Mouse (Mus musculus): Measurements from ENCODE around the gene Foxl1. TPM values are rescaled to one million over a fixed set of nuclear protein-coding genes. Genes with fewer than 3 reads are reported as not detected.

The Foxl1 gene
- polyA plus RNA-seq, 1 experiment from 2014 or later = not detected

DNA sequence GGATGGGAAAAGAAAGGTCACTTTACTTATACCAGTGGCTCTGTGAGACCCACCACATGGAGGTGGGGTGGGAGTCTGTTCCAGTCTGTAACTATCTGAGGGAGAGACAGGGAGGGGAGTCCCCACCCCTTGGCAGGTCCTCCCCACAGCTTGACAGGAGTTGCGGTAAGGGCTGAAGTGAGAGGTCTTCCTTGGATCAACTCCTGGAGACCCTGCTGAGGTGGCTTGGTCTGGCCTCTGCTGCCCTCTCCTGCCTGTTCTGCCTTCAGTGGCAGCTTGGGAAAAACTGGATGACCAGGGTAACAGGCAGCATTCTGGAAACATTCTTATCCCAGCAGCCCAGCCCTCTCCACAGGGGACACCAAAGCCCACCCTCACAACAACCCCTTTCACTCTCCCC, 37.0 kb upstream of the Foxl1 start:
- no peak for ATAC-seq (ENCODE audit: low read depth)
- no peak overlapping the region for H3K27ac ChIP-seq (ENCODE audit: low read depth, low read length)
- no peaks in the 10 kb centered on the region for H3K36me3 ChIP-seq (ENCODE audit: control insufficient read depth, insufficient read depth, low read length)
- H3K9me3 ChIP-seq (ENCODE audit: control insufficient read depth, low read length) = no peaks in the 10 kb centered on the region
- peaks cover 67% of the 10 kb centered on the region for H3K27me3 ChIP-seq (ENCODE audit: control insufficient read depth, insufficient read depth, low read length)
- H3K4me2 ChIP-seq (ENCODE audit: low read depth, low read length) = no peak overlapping the region
- H3K9ac ChIP-seq (replicated peaks; ENCODE audit: low read depth, low read length) = no peak overlapping the region
- no peaks in the 10 kb centered on the region for H3K4me1 ChIP-seq (ENCODE audit: control insufficient read depth, insufficient read depth, low read length)
- 0% methylated on average over 1 of the region's 1 CpGs for WGBS
- H3K4me3 ChIP-seq (ENCODE audit: low read depth, low read length) = no peak overlapping the region

DNA sequence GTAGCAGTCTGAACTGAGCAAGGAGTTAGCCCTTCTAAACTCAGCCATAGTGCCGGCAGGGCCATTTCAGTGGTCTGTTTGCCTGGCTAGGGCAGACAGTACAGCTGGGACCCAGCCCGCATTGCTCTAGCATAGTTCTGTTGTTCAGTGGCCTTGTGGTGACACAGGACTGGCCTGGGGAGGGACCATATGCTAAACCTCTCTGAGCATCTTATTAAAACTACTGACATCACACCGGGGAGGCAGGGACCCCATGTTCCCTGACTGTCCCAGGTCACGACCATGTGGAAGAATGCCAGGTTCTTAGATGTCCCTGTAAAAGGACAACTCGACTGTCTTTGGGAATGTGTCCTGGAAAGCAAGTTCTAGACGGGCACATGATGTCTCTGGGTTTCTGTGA, 35.6 kb upstream of the Foxl1 start:
- Histone ChIP-seq H3K27ac (ENCODE audit: low read depth, low read length) (no peak overlapping the region), H3K4me3 (ENCODE audit: low read depth, low read length) (no peak overlapping the region), H3K9me3 (ENCODE audit: control insufficient read depth, low read length) (no peaks in the 10 kb centered on the region), H3K36me3 (ENCODE audit: control insufficient read depth, insufficient read depth, low read length) (peaks cover 1% of the 10 kb centered on the region; the same call in 1 of the 2 replicates), H3K4me1 (ENCODE audit: control insufficient read depth, insufficient read depth, low read length) (no peaks in the 10 kb centered on the region), H3K9ac (replicated peaks; ENCODE audit: low read depth, low read length) (no peak overlapping the region), H3K27me3 (ENCODE audit: control insufficient read depth, insufficient read depth, low read length) (peaks cover 52% of the 10 kb centered on the region), H3K4me2 (ENCODE audit: low read depth, low read length) (no peak overlapping the region)
- whole genome bisulfite sequencing = 36% methylated on average over 6 of the region's 6 CpGs
- ATAC-seq (ENCODE audit: low read depth) = peak; percentile 28; the same call in 1 of the 2 replicates

DNA sequence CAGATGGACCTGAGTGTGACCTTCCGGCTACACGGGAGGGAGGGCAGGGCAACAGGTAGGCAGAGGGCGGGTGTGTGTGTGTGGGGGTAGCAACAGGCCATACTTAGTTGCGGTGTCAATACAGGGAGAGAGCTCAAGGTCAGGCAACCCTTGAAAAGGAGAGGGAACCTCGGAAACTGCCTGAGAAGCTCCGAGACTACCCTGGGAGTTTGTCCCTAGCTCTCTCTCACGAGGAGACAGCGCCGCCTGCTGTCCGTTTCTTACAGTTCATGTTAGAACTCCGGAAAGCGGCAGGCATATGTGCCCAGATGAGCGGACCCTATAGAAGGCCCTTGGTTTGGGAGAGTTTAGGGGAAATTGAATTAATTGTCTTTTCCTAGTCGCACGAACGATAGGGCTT, 35.1 kb upstream of the Foxl1 start:
- Histone ChIP-seq H3K9me3 (ENCODE audit: control insufficient read depth, low read length) (no peaks in the 10 kb centered on the region), H3K27me3 (ENCODE audit: control insufficient read depth, insufficient read depth, low read length) (peaks cover 48% of the 10 kb centered on the region), H3K9ac (replicated peaks; ENCODE audit: low read depth, low read length) (no peak overlapping the region), H3K4me2 (ENCODE audit: low read depth, low read length) (no peak overlapping the region), H3K4me3 (ENCODE audit: low read depth, low read length) (no peak overlapping the region), H3K27ac (ENCODE audit: low read depth, low read length) (no peak overlapping the region), H3K36me3 (ENCODE audit: control insufficient read depth, insufficient read depth, low read length) (peaks cover 6% of the 10 kb centered on the region; the same call in 1 of the 2 replicates), H3K4me1 (ENCODE audit: control insufficient read depth, insufficient read depth, low read length) (no peaks in the 10 kb centered on the region)
- ATAC-seq (ENCODE audit: low read depth) = peak; percentile 41
- 3% methylated on average over 16 of the region's 16 CpGs for WGBS

DNA sequence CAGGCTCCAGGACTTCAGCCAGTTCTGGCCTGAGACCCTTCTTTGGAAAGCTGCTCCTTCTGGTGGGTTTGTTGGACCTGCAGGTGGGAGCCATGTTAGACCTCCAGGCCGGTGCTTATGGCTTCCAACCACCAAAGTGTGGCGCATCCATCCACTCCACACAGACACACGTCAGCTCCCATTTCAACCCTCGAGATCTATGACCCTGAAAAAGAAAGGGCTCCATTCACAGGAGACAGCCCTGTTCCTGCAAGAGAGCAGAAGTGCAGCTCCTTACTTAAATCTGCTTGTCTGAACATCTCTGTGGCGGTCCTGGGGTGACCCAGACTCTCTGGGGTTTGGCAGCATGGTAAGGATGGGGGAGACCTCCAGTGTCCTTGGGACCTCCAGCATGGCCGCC, 34.2 kb upstream of the Foxl1 start:
- no peak for ATAC-seq (ENCODE audit: low read depth)
- no peak overlapping the region for H3K9ac ChIP-seq (replicated peaks; ENCODE audit: low read depth, low read length)
- WGBS = 56% methylated on average over 6 of the region's 6 CpGs
- H3K27me3 ChIP-seq (ENCODE audit: control insufficient read depth, insufficient read depth, low read length) = peaks cover 43% of the 10 kb centered on the region
- H3K4me1 ChIP-seq (ENCODE audit: control insufficient read depth, insufficient read depth, low read length) = no peaks in the 10 kb centered on the region
- H3K36me3 ChIP-seq (ENCODE audit: control insufficient read depth, insufficient read depth, low read length) = peaks cover 6% of the 10 kb centered on the region; the same call in 1 of the 2 replicates
- no peaks in the 10 kb centered on the region for H3K9me3 ChIP-seq (ENCODE audit: control insufficient read depth, low read length)
- H3K27ac ChIP-seq (ENCODE audit: low read depth, low read length) = no peak overlapping the region
- H3K4me3 ChIP-seq (ENCODE audit: low read depth, low read length) = no peak overlapping the region
- H3K4me2 ChIP-seq (ENCODE audit: low read depth, low read length) = no peak overlapping the region

DNA sequence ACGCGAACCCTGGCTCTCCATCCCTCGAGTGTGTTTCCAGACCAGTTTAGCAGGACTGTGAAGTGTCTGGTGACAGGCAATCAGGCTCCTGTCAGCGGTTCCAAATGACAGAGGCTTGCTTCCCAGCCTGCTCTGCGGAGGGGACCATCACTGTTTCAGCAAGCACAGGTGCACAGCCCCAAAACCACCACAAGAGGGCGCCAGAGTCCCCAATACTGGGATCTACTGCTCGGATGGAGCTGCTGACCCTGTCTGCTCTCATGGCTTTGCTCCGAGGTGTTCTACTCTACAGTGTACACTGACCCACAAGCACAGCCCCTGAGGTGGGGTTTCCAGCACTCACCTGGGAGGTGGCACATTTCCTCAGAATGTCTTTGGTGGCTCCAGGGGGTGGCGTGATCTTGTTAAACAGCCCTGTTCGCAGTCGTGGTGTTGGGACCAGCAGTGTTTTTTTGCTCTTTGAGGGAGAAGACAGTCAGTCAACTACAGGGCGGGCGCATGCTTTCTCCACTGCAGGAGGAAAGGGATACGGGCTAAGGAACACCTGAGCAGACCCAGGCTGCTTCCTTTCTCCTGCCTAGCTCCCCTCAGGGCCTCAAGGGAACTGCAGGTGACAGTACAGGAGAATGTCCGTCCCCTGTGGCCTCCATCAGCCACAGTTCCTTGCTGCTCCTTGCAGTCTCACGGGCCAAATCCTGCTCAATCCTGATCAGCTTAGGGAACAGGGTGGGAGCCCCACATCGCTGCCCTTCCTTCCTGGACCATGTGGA, 23.5 kb upstream of the Foxl1 start:
- Histone ChIP-seq H3K27me3 (ENCODE audit: control insufficient read depth, insufficient read depth, low read length) (no peaks in the 10 kb centered on the region), H3K9me3 (ENCODE audit: control insufficient read depth, low read length) (no peaks in the 10 kb centered on the region), H3K27ac (ENCODE audit: low read depth, low read length) (no peak overlapping the region), H3K36me3 (ENCODE audit: control insufficient read depth, insufficient read depth, low read length) (peaks cover 23% of the 10 kb centered on the region), H3K4me3 (ENCODE audit: low read depth, low read length) (no peak overlapping the region), H3K4me1 (ENCODE audit: control insufficient read depth, insufficient read depth, low read length) (0 out of 2 replicates have a peak, but pooled peaks cover 5% of the 10 kb centered on the region), H3K9ac (replicated peaks; ENCODE audit: low read depth, low read length) (no peak overlapping the region), H3K4me2 (ENCODE audit: low read depth, low read length) (no peak overlapping the region)
- WGBS = 52% methylated on average over 17 of the region's 17 CpGs
- peak; percentile 18; the same call in 1 of the 2 replicates for ATAC-seq (ENCODE audit: low read depth)

DNA sequence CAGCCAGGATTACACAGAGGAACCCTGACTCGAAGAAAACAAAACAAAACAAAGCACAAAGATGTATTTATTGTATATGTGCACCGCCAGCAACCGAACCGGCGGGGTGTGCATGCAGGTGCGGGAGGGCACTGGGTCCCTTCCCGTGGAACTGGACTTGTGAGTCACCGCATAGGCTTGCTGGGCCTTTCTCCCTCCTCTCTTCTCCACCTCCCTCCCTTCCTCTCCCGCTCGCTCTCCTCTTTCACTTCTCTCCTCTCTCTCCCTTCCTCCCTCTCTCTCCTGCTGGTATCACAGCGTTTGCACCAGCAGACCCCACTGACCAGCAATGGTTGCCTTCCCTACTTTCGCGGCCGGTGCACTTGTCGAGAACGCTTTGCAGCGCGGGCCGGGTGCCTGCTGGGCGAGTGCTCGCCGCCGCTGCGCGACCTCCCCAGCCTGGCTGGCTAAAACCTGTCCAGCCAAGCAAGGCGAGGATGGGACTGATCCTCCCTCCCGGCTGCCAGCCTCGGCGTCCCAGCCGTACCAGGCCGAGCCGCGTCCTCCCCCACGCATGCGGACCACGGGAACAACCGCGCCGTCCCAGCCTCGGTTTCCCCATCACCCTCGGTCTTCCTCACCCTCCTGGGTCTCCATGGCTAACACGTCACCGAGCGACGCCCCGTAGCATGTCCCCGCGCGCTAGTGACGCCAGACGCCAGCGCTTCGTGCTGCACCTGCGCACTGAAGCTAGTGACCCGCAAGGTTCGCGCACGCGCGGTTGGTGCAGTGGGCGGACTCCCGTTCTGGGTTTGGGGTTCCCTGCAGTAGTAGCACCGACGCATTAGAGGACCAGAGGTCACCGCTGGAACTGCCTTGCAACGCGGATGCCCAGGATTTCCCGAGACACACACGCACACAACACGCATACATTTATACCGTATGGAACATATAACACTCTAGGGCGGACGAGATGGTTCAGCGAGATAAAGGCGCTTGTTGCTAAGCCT, 19.8 kb upstream of the Foxl1 start, which contains the start of gene Mthfsd:
TSS of gene Mthfsd (minus strand) at position 725 of the 989 bp plus-strand sequence.
- ATAC-seq (ENCODE audit: low read depth) = peak; percentile 93
- no peaks in the 10 kb centered on the region for H3K9me3 ChIP-seq (ENCODE audit: control insufficient read depth, low read length)
- 2% methylated on average over 75 of the region's 75 CpGs for WGBS
- H3K27me3 ChIP-seq (ENCODE audit: control insufficient read depth, insufficient read depth, low read length) = peaks cover 3% of the 10 kb centered on the region; the same call in 1 of the 2 replicates
- H3K27ac ChIP-seq (ENCODE audit: low read depth, low read length) = peak within 1 kb of the TSS; percentile 89
- H3K36me3 ChIP-seq (ENCODE audit: control insufficient read depth, insufficient read depth, low read length) = 0 out of 2 replicates have a peak, but pooled peaks cover 13% of the 10 kb centered on the region
- 0 out of 2 replicates have a peak, but pooled peaks cover 5% of the 10 kb centered on the region for H3K4me1 ChIP-seq (ENCODE audit: control insufficient read depth, insufficient read depth, low read length)
- H3K4me3 ChIP-seq (ENCODE audit: low read depth, low read length) = peak within 1 kb of the TSS; percentile 84
- peak within 1 kb of the TSS; percentile 84 for H3K4me2 ChIP-seq (ENCODE audit: low read depth, low read length)
- H3K9ac ChIP-seq (replicated peaks; ENCODE audit: low read depth, low read length) = peak within 1 kb of the TSS; percentile 87

DNA sequence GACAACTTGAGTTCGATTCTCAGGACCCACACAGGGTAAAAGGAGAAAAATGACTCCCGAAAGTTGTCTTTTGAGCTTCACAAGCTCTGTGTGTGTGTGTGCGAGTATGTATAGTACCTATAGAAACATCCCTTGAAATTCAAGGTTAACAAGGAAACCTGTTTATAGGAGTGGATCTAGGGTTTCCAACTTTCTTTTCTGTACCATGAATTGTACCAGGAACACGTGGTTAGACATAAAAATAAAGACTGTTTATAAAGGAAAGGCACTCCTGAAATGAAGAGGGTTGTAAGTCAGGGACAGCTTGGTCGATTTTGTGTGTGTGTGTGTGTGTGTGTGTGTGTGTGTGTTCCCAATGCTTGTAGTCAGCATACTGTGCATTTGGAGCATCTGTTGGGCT, 19.1 kb upstream of the Foxl1 start:
- Histone ChIP-seq H3K9me3 (ENCODE audit: control insufficient read depth, low read length) (no peaks in the 10 kb centered on the region), H3K4me1 (ENCODE audit: control insufficient read depth, insufficient read depth, low read length) (0 out of 2 replicates have a peak, but pooled peaks cover 5% of the 10 kb centered on the region), H3K36me3 (ENCODE audit: control insufficient read depth, insufficient read depth, low read length) (0 out of 2 replicates have a peak, but pooled peaks cover 13% of the 10 kb centered on the region), H3K27ac (ENCODE audit: low read depth, low read length) (no peak overlapping the region; the same call in 1 of the 2 replicates), H3K4me3 (ENCODE audit: low read depth, low read length) (peak overlapping the region; percentile 84), H3K4me2 (ENCODE audit: low read depth, low read length) (peak overlapping the region; percentile 84), H3K27me3 (ENCODE audit: control insufficient read depth, insufficient read depth, low read length) (peaks cover 6% of the 10 kb centered on the region), H3K9ac (replicated peaks; ENCODE audit: low read depth, low read length) (peak overlapping the region; percentile 87)
- no peak for ATAC-seq (ENCODE audit: low read depth)
- 14% methylated on average over 5 of the region's 5 CpGs for WGBS

DNA sequence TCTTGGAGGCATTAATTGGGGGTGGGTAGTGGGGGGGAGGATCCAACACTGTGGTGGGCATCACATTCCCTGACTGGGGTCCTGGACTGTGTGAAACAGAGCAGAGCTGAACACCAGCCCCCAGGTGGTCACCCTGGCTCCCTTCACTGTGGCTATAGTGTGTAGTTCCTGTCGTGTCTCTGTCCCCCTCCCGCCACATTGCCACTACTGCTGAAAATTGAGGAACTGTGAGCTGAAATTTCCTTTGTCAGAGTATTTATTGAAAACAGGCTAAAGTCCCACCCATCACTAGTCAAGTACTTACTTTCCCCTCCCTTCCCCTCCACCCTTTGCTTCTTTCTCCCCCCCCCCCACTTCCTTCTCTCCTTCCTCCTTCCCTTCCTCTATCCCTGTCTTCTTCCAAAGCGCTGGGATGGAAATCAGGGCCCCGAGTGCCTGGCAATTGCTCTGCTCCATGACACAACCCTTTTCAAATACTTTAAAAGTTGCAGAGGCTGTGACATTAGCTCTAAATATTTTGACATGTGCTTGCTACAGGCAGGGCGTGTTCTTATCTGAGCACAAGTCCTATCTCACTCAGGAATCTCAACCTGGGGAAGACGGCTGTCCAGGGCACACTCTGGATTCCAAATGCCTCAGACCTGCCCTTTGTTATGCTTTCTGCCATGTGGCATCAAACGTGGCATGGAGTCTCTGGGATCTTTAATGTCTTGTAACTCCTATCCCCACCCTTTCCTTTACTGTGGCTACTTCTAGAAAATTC, 16.4 kb upstream of the Foxl1 start:
- H3K4me3 ChIP-seq (ENCODE audit: low read depth, low read length) = no peak overlapping the region
- no peak for ATAC-seq (ENCODE audit: low read depth)
- H3K9me3 ChIP-seq (ENCODE audit: control insufficient read depth, low read length) = no peaks in the 10 kb centered on the region
- H3K4me2 ChIP-seq (ENCODE audit: low read depth, low read length) = no peak overlapping the region
- H3K4me1 ChIP-seq (ENCODE audit: control insufficient read depth, insufficient read depth, low read length) = peaks cover 7% of the 10 kb centered on the region; the same call in 1 of the 2 replicates
- H3K36me3 ChIP-seq (ENCODE audit: control insufficient read depth, insufficient read depth, low read length) = no peaks in the 10 kb centered on the region
- WGBS = 54% methylated on average over 7 of the region's 7 CpGs
- peaks cover 28% of the 10 kb centered on the region for H3K27me3 ChIP-seq (ENCODE audit: control insufficient read depth, insufficient read depth, low read length)
- no peak overlapping the region for H3K27ac ChIP-seq (ENCODE audit: low read depth, low read length)
- H3K9ac ChIP-seq (replicated peaks; ENCODE audit: low read depth, low read length) = no peak overlapping the region

Measured in neural tube, embryonic 14.5 days (tissue).